Mouse (Mus musculus) ES-E14 (cell line): ENCODE measurements at regions not wholly inside any gene's neighbourhood (a gene's known extent, or its start where the extent isn't known, plus 50 kb on each side); places are given as distances from the start of the nearest gene placed in this dataset.

ENCODE experiments used
- CHD2 ChIP-seq: IDR thresholded peaks from 2 replicates; pipeline ENCODE4 v1.6.1; 2014; ENCODE audit warnings: mild to moderate bottlenecking, low read depth, low read length, inconsistent platforms
- HCFC1 ChIP-seq: IDR thresholded peaks from 2 replicates; pipeline ENCODE4 v1.6.1; 2012; ENCODE audit warnings: low read length, inconsistent platforms, borderline replicate concordance; ENCODE audit not compliant: insufficient read depth
- MAFK ChIP-seq: IDR thresholded peaks from 2 replicates; pipeline ENCODE4 v1.6.1; 2014; ENCODE audit warnings: mild to moderate bottlenecking, low read depth, low read length, inconsistent platforms; ENCODE audit not compliant: insufficient read depth

DNA sequence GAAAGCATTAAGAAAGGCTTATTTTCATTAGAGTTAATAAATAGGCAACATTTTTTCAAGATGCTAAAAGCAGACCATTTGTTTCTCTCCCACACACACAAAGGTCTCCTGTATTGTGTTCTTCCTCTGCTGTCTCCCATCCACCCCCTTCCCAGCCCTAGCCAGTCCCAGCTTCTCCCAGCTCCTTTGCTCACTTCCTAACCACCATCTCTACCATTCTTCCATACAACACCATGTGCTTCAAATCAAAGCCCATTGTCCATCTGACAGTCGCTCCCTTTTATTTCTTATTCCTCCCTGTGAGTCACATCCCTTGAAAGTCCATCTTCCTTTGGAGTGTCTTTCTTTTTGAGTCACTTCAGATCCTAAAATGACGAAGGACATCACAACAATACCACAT lies 185.0 kb upstream of the Prep start:
- TF ChIP-seq CHD2 (no peak), MAFK (no peak), HCFC1 (no peak)
